Mouse (Mus musculus): Measurements from ENCODE around the gene Gmnc.

DNA sequence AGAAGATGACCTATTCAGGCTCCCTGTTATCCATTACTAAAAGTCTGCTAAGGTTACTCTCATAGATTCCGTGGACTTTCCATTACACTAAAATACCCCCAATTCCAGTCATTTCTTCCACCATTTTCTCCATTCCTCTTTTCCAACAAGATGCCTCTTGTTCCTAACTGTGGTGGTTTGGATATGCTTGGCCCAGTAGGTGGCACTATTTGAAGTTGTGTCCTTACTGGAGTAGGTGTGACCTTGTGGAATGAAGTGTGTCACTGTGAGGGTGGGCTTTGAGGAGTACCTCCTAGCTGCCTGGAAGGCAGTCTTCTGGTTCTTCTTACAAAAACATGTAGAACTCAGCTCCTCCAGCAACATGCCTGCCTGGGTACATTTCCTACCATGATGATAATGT lies 11.3 kb upstream of the Gmnc start:
- TF ChIP-seq MAFK (IDR thresholded peaks at IDR 0.05; ENCODE audit: insufficient read depth, low read depth, low read length): no peak
- no peak for TF ChIP-seq ZC3H11A (IDR thresholded peaks at IDR 0.05; ENCODE audit: borderline replicate concordance, low read depth, low read length)

All from ES-E14 (cell line).